Mouse (Mus musculus) limb, embryonic 10.5 days (tissue): Measurements from ENCODE around the gene Dlx5. TPM values are rescaled to one million over a fixed set of nuclear protein-coding genes. Genes with fewer than 3 reads are reported as not detected.

Experiments
- DNase-seq: peaks from one replicate; pipeline ENCODE4 v3.0.0-alpha.2; 2017; ENCODE audit warnings: low spot score
- H3K27ac ChIP-seq: fragments of 300-500 bp; sonication (generic); 2 replicates; pipeline ENCODE4 v1.5.1; 2016; ENCODE audit warnings: mild to moderate bottlenecking
- H3K27me3 ChIP-seq: fragments of 300-500 bp; sonication (generic); 2 replicates; pipeline ENCODE4 v1.6.1; 2016; ENCODE audit warnings: low read depth, mild to moderate bottlenecking; ENCODE audit not compliant: poor library complexity, severe bottlenecking
- H3K36me3 ChIP-seq: fragments of 300-500 bp; sonication (generic); 2 replicates; pipeline ENCODE4 v1.6.1; 2016; ENCODE audit warnings: mild to moderate bottlenecking, moderate library complexity
- H3K4me1 ChIP-seq: fragments of 300-500 bp; sonication (generic); 2 replicates; pipeline ENCODE4 v1.6.1; 2016
- H3K4me3 ChIP-seq: fragments of 300-500 bp; sonication (generic); 2 replicates; pipeline ENCODE4 v1.5.1; 2016; ENCODE audit warnings: mild to moderate bottlenecking, moderate library complexity
- H3K9me3 ChIP-seq: fragments of 300-500 bp; sonication (generic); replicated peaks from 2 replicates; pipeline ENCODE4 v1.6.1; 2016; ENCODE audit warnings: mild to moderate bottlenecking
- WGBS: fragments of 180-500 bp; shearing (Covaris S2); methylation state at CpG from one replicate; pipeline ENCODE4 v1.1.7; 2016; 5-methylcytosine and 5-hydroxymethylcytosine counted together
- polyA plus RNA-seq: library from polyadenylated mRNA; unstranded; fragments of >200 nt; fragmentation: Nextera tagmentation; extraction: Ambion mirVana; gene quantifications from 2 replicates; pipeline ENCODE4 v1.2.1, GENCODE M21; 2016

The Dlx5 gene
- polyA plus RNA-seq, 1 experiment from 2014 or later = 9.3 TPM

DNA sequence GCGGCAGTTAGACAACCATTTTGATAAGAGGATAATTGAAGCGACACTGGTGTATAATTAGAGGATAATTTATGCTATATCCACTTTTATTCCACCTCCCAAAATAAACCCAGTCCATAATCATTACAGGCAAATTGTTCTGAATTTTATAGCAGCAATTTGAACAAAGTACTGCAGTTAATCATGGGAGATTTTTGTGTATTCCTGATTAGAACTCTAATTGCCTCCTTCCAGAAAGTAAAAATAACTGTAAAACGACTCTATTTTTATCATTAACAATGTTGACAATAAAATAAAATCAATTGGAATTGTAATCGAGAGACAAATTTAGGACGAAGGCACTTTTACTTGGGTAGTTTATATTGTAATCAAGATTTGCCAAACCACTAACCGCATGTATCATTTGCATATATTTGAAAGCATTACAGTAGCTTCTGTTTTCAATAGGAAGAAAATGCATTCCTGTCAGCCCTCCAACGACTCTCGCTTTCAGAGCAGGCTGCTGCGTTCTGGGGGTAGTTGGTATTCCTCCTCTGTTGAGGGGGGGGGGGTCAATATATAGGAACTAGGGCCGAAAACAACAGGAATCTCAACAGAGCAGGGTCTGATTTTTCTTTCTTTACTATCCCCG, 20.0 kb downstream of the Dlx5 start:
- WGBS = 2% methylated on average over 11 of the region's 11 CpGs

DNA sequence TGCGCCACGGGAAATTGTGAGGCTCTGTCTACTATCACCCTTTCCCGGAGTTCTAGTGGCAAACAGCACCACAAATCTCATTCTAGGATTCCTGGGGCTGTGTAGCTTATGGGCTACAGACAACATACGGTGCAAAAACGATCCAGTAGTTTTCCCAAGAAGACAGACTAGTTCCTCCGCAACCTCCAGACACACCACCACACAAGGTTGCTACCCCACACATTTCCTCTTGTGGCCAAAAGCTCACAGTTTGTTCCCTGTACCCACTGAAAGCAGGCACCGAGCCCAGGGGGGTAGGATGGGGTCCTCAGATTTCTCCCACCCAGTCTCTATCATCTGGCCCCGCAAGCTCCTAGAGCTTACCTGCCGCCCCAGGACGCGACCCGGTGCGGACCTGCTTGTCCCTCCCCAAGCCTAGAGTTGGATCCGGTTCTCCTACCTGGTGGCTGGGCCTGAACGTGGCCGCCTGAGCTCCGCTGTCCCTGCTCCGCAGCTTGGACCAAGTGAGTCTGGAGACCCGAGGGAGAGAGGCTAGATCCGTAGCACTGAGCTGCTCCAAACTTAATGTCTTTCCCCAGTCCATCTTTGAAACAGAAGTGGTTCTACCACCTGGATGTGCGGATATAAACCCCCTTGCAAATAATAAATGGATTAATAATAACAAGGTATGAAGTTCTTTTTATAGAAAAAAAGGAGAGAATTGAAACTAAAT, 20.6 kb downstream of the Dlx5 start:
- Histone ChIP-seq H3K27me3 (peaks cover 99% of the 10 kb centered on the region), H3K36me3 (no peaks in the 10 kb centered on the region), H3K4me3 (peak overlapping the region; percentile 21; the same call in 1 of the 2 replicates), H3K9me3 (no peaks in the 10 kb centered on the region), H3K4me1 (peaks cover 47% of the 10 kb centered on the region), H3K27ac (no peak overlapping the region)
- under 1% methylated on average over 21 of the region's 21 CpGs for WGBS
- DNase-seq = no peak

More for the DNA sequence above, 20.0 kb downstream of the Dlx5 start:
- Histone ChIP-seq H3K36me3 (no peaks in the 10 kb centered on the region), H3K9me3 (no peaks in the 10 kb centered on the region), H3K4me3 (no peak overlapping the region), H3K4me1 (peaks cover 41% of the 10 kb centered on the region), H3K27ac (no peak overlapping the region), H3K27me3 (peaks cover 99% of the 10 kb centered on the region)
- no peak for DNase-seq

- WGBS = under 1% methylated on average over 33 of the region's 33 CpGs
- Histone ChIP-seq H3K4me3 (peak overlapping the region; percentile 21), H3K27me3 (peaks cover 99% of the 10 kb centered on the region), H3K27ac (no peak overlapping the region), H3K4me1 (peaks cover 54% of the 10 kb centered on the region), H3K9me3 (no peaks in the 10 kb centered on the region), H3K36me3 (no peaks in the 10 kb centered on the region)
- DNase-seq = no peak
Measured at GRCm38 (mm10) chr6:6860411-6861085, 21.3 kb downstream of the Dlx5 start.

DNA sequence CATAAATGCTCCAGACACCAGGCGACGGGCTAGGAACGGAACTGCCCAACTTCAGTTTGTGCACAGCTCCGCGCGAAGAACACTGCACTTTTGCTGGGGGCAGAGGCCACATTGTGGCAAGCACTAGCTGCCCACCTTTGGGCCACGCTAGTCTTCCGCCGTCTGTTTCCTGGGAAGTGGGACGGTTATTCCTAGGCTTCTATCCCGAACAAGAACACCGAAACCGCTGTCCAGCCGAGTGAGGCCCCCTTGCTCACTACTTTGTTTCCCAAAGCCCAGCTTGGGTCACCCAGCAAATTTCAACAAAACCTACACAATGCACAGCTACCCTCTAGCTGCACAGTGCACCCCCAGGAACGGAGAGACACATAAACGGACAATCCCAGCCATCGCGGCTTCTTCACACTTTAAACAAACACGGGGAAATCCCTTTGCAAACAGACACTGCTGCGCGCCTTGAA, 21.9 kb downstream of the Dlx5 start:
- Histone ChIP-seq H3K4me3 (peak overlapping the region; percentile 21; the same call in 1 of the 2 replicates), H3K27me3 (peaks cover 99% of the 10 kb centered on the region), H3K4me1 (peaks cover 59% of the 10 kb centered on the region), H3K27ac (no peak overlapping the region), H3K36me3 (no peaks in the 10 kb centered on the region), H3K9me3 (no peaks in the 10 kb centered on the region)
- DNase-seq = peak; percentile 63
- under 1% methylated on average over 21 of the region's 21 CpGs for WGBS

- Histone ChIP-seq H3K27me3 (peaks cover 99% of the 10 kb centered on the region), H3K36me3 (no peaks in the 10 kb centered on the region), H3K4me1 (peaks cover 60% of the 10 kb centered on the region), H3K27ac (no peak overlapping the region), H3K9me3 (no peaks in the 10 kb centered on the region), H3K4me3 (no peak overlapping the region)
- DNase-seq = no peak
- WGBS = under 1% methylated on average over 19 of the region's 19 CpGs
Measured at GRCm38 (mm10) chr6:6859111-6859949, 22.6 kb downstream of the Dlx5 start.

DNA sequence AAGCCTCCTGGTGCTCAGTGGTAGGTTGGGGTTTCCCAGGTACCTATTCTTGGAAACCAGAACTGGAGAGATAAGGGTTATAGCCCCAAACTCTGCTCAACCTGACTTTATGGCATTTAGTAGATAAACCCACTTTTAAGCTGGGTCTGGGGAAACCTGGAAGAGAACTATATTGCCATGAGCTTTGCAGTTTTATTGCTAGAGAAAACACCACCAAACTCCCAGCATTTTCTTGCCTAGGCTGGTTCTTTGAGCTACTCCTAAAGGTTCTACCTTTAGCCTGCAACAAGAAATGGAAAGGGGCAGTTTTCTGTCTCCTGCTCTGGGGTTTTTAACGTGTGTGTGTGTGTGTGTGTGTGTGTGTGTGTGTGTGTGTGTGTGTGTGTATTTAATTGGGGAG, 23.3 kb downstream of the Dlx5 start:
- H3K27me3 ChIP-seq = peaks cover 99% of the 10 kb centered on the region
- H3K36me3 ChIP-seq = no peaks in the 10 kb centered on the region
- H3K27ac ChIP-seq = no peak overlapping the region
- peaks cover 53% of the 10 kb centered on the region for H3K4me1 ChIP-seq
- H3K9me3 ChIP-seq = no peaks in the 10 kb centered on the region
- no peak overlapping the region for H3K4me3 ChIP-seq
- DNase-seq = no peak
- 0% methylated on average over 1 of the region's 1 CpGs for WGBS

- 7% methylated on average over 2 of the region's 2 CpGs for WGBS
- Histone ChIP-seq H3K27ac (no peak overlapping the region), H3K36me3 (no peaks in the 10 kb centered on the region), H3K4me1 (peaks cover 46% of the 10 kb centered on the region), H3K27me3 (peaks cover 100% of the 10 kb centered on the region), H3K4me3 (no peak overlapping the region), H3K9me3 (no peaks in the 10 kb centered on the region)
- no peak for DNase-seq
Measured at GRCm38 (mm10) chr6:6857766-6858165, 24.1 kb downstream of the Dlx5 start.

DNA sequence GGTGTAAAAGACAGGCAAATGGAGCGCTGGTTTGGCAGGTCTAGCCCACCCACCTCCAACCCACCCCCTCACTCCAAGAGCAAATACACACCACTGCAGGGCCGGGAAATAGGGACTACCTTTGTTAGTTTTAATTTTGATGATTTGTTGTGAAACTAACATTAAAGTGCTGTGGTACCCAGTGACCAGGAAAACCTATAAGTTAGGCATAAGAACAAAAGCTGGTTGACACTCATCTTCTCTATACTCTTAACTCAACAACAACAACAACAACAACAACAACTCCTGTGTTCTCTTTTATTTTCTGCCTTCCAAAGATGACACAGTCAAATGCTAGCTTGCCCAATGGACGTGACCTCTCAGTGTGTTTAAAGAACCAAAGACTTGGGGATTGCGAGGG, 25.0 kb downstream of the Dlx5 start:
- Histone ChIP-seq H3K4me3 (no peak overlapping the region), H3K9me3 (no peaks in the 10 kb centered on the region), H3K4me1 (peaks cover 40% of the 10 kb centered on the region), H3K27ac (no peak overlapping the region), H3K27me3 (peaks cover 100% of the 10 kb centered on the region), H3K36me3 (no peaks in the 10 kb centered on the region)
- no peak for DNase-seq
- WGBS = 2% methylated on average over 4 of the region's 4 CpGs

DNA sequence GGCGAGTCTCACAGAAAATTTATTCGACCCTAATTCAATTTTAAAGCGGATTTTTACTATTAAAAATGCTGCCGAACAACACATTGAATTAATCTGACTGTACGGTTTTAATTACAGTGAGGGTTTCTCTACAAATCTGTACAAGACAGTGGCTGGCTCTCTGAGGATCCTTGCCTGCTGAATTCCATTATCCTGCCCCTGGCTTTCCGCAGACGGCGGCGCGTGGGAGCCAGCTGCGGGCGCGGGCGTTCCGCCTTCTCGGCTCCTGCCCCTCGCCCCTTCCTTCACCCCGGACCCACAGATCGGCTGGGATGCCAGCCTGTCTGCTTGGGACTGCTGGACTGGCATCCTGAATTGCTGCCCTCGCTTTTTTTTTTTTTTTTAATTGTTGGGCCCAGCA, 25.6 kb downstream of the Dlx5 start:
- no peak for DNase-seq
- Histone ChIP-seq H3K4me1 (peaks cover 39% of the 10 kb centered on the region), H3K4me3 (peak overlapping the region; percentile 31), H3K27me3 (peaks cover 100% of the 10 kb centered on the region), H3K9me3 (no peaks in the 10 kb centered on the region), H3K36me3 (no peaks in the 10 kb centered on the region), H3K27ac (no peak overlapping the region)
- WGBS = under 1% methylated on average over 20 of the region's 20 CpGs

DNA sequence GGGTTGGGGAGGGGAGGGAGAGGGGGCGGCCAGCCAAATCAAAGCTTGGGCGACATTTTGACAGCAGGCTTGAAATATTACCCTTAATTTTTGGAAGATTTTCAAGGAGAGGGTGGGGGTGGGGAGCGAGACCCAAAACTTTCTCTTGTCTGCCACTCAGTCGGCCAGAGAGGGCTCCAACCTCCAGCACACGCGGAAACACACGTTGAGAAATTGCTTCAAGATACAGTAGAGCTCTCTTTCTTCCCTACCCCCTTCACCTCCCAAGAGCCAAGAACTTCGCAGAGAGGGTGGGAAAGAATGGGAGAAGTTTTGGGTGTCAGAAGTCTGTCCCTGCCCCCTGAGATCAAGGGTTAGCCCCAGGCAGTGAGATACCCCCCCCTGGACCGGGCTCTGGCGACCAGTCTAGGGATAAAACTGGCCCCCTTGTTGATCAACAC, 26.1 kb downstream of the Dlx5 start:
- H3K27me3 ChIP-seq = peaks cover 100% of the 10 kb centered on the region
- H3K4me1 ChIP-seq = peaks cover 33% of the 10 kb centered on the region
- H3K4me3 ChIP-seq = 0 out of 2 replicates have a peak overlapping the region, but pooled peaks have one; percentile 31
- WGBS = under 1% methylated on average over 10 of the region's 10 CpGs
- no peaks in the 10 kb centered on the region for H3K36me3 ChIP-seq
- H3K9me3 ChIP-seq = no peaks in the 10 kb centered on the region
- H3K27ac ChIP-seq = no peak overlapping the region
- DNase-seq = no peak

DNA sequence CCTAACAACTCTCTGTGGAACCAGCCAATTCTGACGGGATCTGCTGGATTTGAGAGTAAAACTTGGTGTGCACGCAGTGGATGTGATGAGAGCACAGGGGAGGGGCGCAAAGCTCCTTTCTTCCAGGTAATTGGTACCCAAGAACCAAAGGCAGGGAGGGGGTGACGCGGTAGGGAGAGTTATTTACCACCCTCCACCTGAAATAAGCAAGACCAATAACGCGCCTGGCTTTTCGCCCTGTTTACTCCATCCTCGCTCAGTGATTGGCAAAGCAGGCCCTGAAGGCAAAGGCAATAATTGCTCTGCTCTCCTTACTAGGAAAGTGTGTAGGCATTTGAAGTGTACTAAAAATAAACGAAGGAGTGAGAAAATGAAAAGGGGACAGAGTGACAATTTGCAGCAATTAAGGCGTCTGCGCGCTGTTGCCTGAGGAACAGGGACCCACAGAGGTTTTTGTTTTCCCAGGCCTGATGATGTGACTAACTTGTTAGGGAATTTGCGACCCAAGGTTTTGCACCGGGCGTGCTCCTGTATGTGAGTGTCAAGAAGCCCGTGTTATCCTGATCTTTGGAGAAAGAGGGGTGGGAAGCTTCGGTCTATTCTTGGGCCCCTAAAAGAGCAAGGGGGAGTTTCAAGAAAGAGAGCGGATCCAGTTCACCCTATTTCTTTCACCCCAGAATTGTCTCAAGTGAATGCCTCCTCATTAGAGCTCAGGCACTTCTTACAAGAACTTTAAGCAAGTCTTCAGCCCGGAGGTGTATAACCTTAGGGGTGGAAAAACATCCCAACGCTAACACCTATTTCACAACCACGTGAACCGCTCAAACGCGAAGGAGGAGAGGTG, 26.8 kb downstream of the Dlx5 start:
- H3K27ac ChIP-seq = no peak overlapping the region
- H3K4me1 ChIP-seq = peaks cover 32% of the 10 kb centered on the region
- H3K27me3 ChIP-seq = peaks cover 100% of the 10 kb centered on the region
- no peaks in the 10 kb centered on the region for H3K36me3 ChIP-seq
- H3K9me3 ChIP-seq = no peaks in the 10 kb centered on the region
- no peak for DNase-seq
- no peak overlapping the region for H3K4me3 ChIP-seq
- 1% methylated on average over 25 of the region's 25 CpGs for WGBS

- 2% methylated on average over 9 of the region's 9 CpGs for WGBS
- peaks cover 100% of the 10 kb centered on the region for H3K27me3 ChIP-seq
- no peaks in the 10 kb centered on the region for H3K9me3 ChIP-seq
- no peak overlapping the region for H3K4me3 ChIP-seq
- no peak overlapping the region for H3K27ac ChIP-seq
- DNase-seq = no peak
- no peaks in the 10 kb centered on the region for H3K36me3 ChIP-seq
- peaks cover 26% of the 10 kb centered on the region for H3K4me1 ChIP-seq
Measured at GRCm38 (mm10) chr6:6854176-6854575, 27.7 kb downstream of the Dlx5 start.
